Mouse (Mus musculus): ENCODE measurements around the gene Dync1li1.
"Not testable (repeated sequence)": the region's sequence is repeated elsewhere in the genome, so short reads cannot be mapped to it uniquely, and the experiment has no call there.

The Dync1li1 gene

DNA sequence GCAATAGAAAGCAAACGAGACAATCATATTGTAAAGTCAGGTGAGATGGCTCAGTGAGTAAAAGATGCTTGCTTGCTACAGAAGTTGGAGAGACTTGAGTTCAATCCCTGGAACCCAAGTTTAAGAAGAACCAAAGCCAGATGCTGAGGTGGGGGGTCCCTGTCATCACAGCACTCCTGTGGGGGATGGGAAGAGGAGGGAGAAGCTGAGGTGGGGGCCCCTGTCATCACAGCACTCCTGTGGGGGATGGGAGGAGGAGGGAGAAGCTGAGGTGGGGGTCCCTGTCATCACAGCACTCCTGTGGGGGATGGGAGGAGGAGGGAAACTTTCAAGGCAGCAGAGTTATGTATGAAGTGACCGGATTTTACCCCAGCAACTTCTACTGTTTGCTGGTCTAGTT, 15.0 kb upstream of the Dync1li1 start:
- DNase-seq (ENCODE audit: low spot score in 2 of 2) = no peak

DNA sequence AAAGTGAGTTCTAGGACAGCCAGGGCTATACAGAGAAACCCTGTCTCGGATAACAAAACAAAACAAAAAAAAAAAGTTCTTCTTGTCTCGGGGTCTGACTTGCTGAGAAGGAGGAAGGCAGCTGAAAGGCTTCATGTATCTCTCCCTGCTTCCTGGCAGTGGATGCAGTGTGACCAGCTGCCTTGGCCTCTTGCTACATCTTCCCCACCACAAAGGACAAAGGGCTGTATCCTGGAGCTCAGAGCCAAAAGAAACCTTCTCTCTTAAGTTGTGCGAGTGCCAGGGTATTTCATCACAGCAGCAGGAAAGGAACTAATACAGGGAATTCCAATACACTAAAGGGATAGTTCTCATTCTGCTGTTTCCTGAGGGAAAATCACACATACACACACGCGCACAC, 10.0 kb upstream of the Dync1li1 start:
- DNase-seq (ENCODE audit: low spot score in 2 of 2) = no peak

DNA sequence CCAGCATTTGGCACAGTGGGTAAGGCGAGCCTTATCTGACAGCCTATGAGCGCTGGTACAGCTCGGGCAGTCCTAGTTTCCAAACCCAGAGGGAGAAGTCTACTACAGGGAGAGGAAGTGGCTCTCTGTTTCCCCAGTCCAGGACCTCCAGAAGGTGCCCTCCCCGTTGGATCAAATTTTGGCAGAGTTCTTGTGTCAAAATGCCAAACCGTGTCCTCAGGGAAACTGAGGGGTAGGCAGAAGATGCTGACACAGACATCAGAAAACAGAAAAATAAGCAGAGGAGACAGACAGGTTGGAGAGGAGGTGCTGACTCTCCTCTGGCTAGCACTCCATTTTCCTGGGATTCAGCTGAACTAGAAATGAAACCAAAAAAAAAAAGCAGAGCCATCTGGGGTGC, 8.6 kb upstream of the Dync1li1 start:
- DNase-seq (ENCODE audit: low spot score in 2 of 2) = no peak

DNA sequence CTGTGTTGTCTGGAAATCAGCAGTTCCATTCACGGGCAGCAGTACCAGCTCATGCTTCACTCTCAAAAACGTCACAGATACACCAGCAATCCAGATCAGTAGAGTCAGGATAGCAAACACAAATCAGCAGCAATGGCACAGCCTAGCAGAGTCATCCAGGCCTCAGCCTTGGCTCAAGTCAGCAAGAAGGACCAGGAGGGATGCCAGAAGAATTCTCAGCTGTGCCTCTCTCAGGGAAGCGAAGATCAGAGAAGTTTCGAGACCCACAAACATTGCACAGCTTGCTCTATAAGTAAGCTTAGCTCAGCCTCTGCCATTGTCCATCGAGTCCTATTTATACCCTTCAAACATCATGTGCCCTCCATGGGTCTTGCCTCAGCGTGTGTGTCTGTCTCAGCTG, 8.1 kb upstream of the Dync1li1 start:
- no peak for DNase-seq (ENCODE audit: low spot score in 2 of 2)

DNA sequence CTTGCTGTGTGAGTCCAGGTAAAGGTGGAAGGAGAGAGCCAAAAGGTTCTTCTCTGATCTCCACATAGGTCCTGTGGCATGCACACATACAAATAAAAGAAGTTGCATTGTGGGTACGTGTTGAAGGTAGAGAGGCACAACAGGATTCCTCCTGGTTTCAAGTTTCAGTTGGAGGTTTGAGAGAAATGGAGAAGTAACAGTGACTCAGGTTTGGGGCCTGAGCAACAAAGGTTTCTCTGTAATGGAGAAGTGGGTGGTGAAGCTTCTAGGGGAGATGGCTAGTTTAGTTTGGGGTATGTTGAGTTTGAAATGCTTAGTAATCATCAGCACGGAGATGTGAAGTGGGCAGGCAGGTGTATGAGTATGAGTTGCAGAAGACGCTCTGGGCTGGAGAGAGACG, 6.4 kb upstream of the Dync1li1 start:
- DNase-seq (ENCODE audit: low spot score in 2 of 2) = no peak

DNA sequence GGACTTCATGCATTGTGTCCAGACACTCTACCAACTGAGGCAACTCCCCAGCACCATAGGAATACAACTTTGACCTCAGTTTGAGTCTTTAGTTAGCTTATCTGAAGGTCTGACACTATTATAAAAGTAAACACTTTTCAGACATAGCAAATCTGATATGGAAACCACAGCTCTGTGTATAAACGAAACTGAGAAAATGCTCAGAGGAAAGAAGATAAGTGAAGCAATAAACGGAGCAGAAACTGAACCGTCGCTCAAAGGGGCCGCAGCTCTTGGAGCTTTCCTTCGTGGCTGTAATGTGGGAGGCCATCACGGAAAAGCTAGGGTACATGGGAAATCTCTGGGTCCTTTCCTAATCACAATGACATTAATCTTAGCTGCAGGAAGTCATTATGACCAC, 2.3 kb upstream of the Dync1li1 start:
- DNase-seq (ENCODE audit: low spot score in 2 of 2) = no peak

DNA sequence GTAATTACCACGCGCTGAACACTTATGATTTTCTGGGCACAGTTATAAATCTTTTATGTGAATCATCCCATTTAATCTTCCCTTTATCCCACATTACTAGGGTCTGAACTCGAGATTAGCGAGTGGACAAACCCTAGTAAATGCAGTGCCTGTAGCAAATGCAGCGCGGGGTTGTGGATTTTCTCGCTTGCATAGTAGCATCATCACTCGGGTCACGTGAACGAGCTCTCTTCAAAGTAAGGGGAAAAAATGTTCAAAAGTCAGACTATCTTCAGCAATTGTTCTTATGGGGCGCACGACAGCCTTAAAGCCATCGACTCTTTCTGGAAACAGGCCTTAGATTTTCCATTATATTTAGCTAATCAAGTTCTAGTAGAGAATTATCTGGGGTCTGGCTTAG, 951 bp upstream of the Dync1li1 start:
- DNase-seq (ENCODE audit: low spot score in 2 of 2) = no peak

DNA sequence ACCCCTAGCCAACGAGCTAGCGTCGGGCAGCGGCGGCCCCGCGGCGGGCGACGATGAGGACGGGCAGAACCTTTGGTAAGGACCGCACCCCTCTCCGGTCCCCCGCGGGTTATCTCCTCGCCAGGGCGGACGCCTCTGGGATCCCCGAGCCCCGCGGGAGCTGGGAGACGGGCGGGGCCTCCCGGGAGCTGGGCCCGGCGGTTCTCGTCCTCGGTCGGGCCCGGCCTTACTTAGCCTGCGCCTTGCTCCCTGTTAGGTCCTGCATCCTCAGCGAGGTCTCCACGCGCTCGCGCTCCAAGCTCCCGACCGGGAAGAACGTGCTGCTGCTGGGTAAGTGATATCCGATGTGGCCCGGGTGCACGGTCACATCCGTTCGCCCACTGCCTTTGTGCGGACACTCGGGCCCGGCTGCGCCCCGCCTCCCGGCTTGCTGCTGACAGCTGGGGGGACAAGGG, 390 bp downstream of the Dync1li1 start:
- peak in 1 of 2 experiments; percentile 8 for DNase-seq (ENCODE audit: low spot score in 2 of 2)

DNA sequence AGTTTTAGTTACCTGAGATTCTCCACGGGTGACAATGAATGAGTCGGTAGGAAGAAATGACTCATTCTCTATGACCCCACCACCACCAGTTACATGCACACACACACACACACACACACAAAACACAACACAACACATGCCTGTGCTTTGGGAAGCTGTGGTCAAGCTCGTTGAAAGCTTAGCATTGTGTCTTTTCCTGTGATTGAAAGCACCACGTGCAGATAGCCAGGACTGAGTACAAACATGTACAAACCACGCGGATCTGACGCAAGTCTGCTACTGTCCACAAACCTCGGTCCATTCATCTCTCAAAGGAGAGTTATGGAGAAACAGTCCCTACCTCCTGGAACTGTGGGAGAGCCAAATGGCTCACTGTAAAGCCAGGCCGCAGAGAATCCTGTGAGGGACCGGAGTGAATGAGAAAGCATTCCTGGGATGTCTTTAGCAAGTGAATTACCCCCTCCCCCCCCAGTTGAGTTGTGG, 1.6 kb downstream of the Dync1li1 start:
- DNase-seq (ENCODE audit: low spot score in 2 of 2) = no peak

DNA sequence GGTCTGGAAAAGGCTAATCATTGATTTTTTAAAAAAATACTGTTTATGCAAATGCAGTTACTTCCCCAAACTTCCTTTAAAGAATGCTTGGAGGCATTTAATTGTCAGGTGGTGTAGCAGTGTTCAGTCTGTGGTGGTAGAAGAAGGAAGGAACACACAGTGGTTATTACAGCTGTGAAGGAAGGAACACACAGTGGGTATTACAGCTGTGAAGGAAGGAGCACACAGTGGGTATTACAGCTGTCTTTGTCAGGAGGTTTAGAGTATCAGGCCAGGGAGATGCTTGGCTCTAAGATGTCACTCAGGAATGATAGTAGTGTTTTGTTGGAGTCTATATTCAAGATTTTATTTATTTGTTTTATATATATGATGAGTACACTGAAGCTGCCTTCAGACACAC, 2.5 kb downstream of the Dync1li1 start:
- DNase-seq (ENCODE audit: low spot score in 2 of 2) = no peak

DNA sequence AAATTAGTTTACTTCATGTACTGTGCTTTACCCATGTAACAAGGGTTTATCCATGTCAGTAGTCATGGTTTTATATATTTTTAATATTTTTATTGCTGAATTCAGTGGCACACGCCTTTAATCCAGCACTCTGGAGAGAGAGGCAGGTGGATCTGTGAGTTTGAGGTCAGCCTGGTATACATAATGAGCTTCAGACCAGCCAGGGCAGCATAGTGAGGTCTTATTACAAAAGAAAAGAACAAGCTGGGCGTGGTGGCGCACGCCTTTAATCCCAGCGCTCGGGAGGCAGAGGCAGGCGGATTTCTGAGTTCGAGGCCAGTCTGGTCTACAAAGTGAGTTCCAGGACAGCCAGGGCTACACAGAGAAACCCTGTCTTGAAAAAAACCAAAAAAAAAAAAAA, 7.1 kb downstream of the Dync1li1 start:
- not testable (repeated sequence) for DNase-seq (ENCODE audit: low spot score in 2 of 2)

DNA sequence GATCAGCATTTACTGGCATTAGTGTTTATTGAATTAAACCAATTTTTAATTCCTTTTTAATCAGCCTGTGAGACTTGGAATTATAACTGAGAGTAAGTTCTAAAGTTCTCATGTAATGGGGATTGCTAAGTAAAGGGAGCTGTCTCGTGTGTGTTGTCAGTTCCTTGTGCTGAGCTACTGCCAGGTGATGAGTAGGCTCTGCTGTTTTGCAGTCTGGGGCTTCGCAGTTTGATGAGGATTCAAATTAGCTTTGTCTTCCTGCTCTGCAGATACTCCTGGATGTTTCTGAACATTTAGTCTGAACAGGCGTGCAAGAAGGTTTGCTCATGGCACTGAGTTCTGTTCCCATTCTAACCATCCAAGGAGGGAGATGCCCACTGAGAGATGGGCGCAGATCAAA, 8.5 kb downstream of the Dync1li1 start:
- DNase-seq (ENCODE audit: low spot score in 2 of 2) = no peak

DNA sequence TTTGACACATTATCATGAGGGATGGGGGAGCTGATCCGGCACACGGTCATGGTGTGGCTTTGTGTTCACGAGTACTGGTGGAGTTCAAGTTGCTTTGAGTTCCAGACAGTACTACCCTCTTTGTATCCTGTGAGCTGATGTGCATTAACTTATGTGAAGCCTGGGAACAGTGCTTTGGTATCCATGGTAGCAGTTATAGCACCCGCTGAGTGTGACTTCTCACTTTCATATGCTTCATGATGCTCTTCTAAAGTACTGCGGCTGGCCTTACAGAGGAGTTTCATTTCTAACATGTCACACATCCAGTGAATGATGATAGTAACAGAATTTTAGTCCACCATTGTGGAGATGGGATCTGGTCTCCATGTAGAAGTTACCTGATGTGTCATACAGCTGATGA, 9.3 kb downstream of the Dync1li1 start:
- DNase-seq (ENCODE audit: low spot score in 2 of 2) = no peak

DNA sequence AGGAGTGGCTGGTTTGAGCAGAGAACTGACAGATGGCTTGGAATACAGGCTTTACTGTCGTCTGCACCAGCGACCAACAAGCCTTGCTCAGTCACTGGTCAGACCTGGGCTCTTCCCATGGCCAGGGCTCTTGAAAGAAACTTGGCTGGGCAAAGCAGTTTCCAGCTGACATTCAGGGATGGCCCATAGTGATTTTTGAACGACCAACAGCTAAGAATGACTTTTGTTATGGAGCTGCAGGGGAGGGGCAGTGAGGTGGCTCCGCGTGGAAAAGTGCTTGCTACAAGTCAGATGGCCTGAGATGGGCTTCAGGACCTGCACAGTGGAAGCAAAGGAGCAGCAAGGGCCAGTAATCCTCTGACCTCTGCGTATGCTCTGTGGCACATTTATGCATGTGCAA, 10.7 kb downstream of the Dync1li1 start:
- no peak for DNase-seq (ENCODE audit: low spot score in 2 of 2)

DNA sequence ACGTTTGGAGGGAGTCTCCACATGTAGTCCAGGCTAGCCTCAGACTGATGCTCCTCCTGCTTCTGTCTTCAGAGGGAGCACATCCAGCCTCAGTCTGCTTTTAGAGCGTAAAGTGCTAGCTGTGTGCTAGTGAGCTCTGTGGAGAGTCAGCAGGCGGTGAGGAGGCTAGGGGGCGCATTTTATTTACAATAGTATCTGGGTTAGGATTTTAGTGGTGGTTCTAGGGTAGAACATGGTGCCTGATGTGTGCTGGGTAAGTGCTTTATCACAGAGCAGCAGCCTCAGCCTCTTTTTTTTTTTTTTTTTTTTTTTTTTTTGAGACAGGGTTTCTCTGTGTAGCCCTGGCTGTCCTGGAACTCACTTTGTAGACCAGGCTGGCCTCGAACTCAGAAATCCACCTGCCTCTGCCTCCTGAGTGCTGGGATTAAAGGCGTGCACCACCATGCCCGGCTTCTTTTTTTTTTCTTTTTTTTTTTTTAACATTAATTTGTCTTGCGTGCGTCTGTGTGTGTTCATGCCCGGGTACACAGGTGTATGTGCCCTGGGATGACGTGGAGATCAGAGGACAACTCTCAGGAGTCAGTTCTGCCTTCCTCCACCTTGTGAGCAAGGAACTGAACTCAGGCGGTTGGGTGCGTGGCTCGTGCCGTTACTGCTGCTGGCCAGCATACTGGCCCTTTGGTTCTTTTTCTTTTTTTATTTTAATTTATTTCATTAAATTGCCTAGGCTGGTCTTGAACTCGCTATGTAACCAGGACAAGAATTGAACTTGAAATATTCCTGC, 11.5 kb downstream of the Dync1li1 start:
- DNase-seq (ENCODE audit: low spot score in 2 of 2) = no peak

DNA sequence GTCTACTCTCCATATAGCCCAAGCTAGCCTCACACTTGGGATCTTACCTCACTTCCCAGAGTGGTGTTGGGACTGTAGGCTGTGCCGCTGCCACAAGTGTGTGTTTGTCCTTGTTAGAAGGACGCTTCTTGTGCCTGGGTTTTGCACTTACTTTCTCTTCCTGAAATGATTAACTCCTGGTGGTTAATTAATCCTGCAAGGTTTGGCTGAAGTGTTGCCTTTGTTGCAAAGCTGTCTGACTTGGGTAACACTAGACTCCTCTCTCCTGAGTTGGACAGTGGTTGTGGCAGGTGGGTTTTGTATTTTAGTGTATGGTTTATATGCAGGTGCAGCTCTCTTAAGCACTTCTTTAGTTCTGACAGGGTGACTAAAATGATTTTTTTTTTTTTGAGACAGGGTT, 12.4 kb downstream of the Dync1li1 start:
- no peak for DNase-seq (ENCODE audit: low spot score in 2 of 2)

DNA sequence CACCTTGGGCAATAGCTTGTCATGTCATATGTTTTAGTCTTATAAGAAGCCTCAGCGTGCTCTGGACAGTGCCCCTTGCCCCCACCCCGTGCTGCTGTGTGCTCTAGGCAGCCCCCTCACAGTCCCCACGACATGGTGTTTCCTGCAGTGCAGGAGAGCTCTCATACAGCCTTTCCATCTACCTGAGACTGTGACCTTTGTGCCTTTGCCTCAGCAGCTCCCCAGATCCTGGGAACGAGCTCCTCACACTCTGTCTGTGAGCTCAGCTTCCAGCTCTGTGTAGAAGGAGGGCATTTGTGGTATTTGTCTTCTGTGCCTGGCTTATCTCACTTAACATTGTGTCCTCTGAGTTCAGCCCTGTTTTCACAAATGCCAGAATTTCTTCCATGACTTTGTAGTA, 13.3 kb downstream of the Dync1li1 start:
- no peak for DNase-seq (ENCODE audit: low spot score in 2 of 2)

DNA sequence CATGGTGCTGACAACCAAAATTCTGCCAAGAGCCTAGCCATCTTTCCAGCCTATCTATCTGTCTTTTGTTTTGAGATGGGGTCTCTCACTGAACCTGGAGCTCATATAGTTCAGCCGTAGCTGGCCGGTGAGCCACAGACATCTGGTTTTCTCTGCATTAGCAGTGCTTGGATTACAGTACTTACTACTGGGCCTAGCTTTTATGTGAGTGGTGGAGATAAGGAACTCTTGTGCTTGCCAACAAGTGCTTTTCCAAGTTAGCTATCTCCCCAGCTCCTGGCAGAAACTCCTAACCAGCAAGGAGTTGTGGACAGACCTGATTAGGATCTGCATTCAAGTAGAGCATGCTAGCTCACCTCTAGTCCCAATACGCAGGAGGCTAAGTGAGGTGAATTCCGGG, 19.2 kb downstream of the Dync1li1 start:
- DNase-seq (ENCODE audit: low spot score in 2 of 2) = no peak

DNA sequence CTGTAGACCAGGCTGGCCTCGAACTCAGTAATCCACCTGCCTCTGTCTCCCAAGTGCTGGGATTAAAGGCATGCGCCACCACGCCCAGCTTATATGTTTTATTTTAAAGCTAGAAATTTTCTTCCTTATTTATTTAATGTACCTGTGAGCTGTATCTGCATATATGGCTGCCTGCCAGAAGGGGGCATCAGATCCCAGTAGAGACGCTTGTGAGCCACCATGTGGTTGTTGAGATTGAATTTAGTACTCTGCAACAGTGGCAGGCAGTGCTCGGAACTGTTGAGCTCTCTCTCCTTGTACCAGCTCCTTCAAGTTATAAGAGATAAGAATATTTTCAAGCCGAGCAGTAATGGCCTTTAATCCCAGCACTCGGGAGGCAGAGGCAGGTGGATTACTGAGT, 21.8 kb downstream of the Dync1li1 start:
- DNase-seq (ENCODE audit: low spot score in 2 of 2) = no peak

DNA sequence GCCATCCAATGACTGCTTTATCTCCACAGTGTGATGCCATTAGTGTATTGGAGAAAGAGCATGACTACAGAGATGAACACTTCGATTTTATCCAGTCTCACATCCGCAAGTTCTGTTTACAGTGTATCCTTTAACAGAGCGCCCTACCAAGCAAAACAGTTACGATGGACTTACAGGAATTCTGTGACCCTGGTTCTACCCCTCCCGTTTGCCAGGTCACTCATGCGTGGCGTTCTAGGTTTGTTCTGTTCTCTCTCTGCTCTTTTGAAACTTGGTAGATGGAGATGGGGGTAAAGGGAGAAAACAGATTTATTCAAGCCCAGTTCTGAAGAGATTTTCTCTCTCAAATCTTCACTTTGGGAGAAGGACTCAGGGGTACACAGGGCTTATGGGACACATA, 24.9 kb downstream of the Dync1li1 start:
- DNase-seq (ENCODE audit: low spot score in 2 of 2) = no peak

DNA sequence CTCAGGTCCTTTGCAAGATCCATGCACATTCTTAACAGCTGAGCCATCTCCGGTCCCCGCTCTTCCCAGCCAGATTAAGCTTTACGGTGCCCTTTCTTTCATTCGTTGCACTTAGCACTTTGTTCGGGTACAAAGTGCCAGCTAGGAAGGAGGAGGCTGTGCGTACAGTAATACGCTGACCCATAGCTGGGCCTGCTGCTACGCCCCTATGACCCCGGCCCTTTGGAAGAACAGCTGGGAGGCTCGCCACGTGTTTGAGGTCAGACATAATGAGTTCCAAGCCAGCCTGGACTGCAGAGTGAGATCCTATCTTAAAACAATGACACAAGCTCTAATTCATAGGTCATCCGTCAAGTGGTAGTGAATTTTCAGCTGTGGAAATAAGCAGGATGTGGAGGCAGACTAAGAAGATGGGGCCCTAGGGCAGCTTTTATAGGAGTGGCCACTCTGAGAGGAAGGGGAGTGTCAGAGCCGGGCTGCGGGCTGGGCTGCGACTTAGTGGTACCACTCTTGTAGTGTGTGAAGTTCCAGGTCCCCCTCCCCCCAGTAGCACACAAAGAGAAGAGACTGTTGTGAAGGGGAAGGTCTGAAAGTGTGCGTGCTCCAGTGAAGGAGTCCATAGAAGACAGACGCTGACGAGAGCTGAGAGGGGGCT, 28.2 kb downstream of the Dync1li1 start:
- no peak for DNase-seq (ENCODE audit: low spot score in 2 of 2)

DNA sequence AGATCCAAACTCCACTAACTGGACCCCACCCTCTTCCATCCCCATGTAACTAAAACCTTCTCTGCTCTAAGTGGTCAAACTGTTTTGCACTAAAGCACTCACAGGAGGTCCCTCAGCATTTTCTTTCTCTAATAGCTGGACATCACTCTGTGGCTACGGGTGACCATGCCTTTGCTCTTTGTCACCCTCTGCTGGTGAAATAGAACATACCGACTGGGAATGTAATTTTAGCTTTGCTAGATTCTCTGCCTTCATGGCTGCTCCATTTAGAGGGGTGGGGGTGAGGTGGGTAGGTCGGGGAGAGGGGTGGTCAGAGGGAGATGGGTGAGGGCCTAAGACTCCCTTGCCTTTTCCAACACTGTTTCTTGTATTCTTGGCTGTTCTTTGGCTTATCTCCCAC, 38.7 kb downstream of the Dync1li1 start:
- DNase-seq (ENCODE audit: low spot score in 2 of 2) = no peak

DNA sequence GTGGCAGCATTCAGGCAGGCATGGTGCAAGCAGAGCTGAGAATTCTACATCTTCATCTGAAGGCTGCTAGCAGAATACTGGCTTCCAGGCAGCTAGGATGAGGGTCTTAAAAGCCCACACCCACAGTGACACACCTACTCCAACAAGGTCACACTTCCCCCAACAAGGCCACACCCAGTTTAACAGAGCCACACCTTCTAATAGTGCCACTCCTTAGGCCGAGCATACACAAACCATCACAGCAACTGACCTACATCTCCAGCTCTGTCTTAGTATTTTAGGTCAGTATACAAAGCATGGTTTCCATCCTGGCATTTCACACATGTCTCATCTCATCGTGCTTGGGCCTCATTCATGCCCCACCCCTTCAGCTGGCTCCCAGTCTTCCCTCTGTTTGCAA, 39.8 kb downstream of the Dync1li1 start:
- DNase-seq (ENCODE audit: low spot score in 2 of 2) = not testable (repeated sequence)
